Mouse (Mus musculus): ENCODE data around the gene Rsl1d1.
"Not testable (repeated sequence)": the region's sequence is repeated elsewhere in the genome, so short reads cannot be mapped to it uniquely, and the experiment has no call there.

The Rsl1d1 gene

GRCm38 (mm10) chr16:11157721-11158120, 45.4 kb downstream of the Rsl1d1 start:
- DNase-seq (ENCODE audit: extremely low spot score): not testable (repeated sequence)

GRCm38 (mm10) chr16:11154500-11154899, 48.6 kb downstream of the Rsl1d1 start:
- no peak for DNase-seq (ENCODE audit: extremely low spot score)

- peak; percentile 65 for DNase-seq (ENCODE audit: extremely low spot score)
Observed at GRCm38 (mm10) chr16:11143706-11144483, 59.2 kb downstream of the Rsl1d1 start.

Measured in embryo, embryonic 9.5 days (tissue).